Mouse (Mus musculus): Measurements from ENCODE around the gene Tmem203.

Gene Tmem203

GRCm38 (mm10) chr2:25263623-25264285 is 8.5 kb downstream of the Tmem203 start:
- no peak for DNase-seq (ENCODE audit: low spot score in 2 of 2)

GRCm38 (mm10) chr2:25264286-25264660 is 9.0 kb downstream of the Tmem203 start:
- DNase-seq (ENCODE audit: low spot score in 2 of 2): no peak

- no peak for DNase-seq (ENCODE audit: low spot score in 2 of 2)
Observed at GRCm38 (mm10) chr2:25264851-25265250, 9.6 kb downstream of the Tmem203 start.

- peak in 1 of 2 experiments; percentile 57 for DNase-seq (ENCODE audit: low spot score in 2 of 2)
Observed at GRCm38 (mm10) chr2:25265897-25266656, 10.8 kb downstream of the Tmem203 start.

- no peak for DNase-seq (ENCODE audit: low spot score in 2 of 2)
Observed at GRCm38 (mm10) chr2:25266720-25267119, 11.5 kb downstream of the Tmem203 start.

- DNase-seq (ENCODE audit: low spot score in 2 of 2): no peak
Observed at GRCm38 (mm10) chr2:25267241-25267640, 12.0 kb downstream of the Tmem203 start.

GRCm38 (mm10) chr2:25267746-25268309 is 12.6 kb downstream of the Tmem203 start:
- no peak for DNase-seq (ENCODE audit: low spot score in 2 of 2)

- peak; percentile 95 to 98 for DNase-seq (ENCODE audit: low spot score in 2 of 2)
Observed at GRCm38 (mm10) chr2:25271827-25272511, 16.7 kb downstream of the Tmem203 start, which contains the start of the genes Ssna1 and Anapc2. Gene Ssna1 (minus strand): TSS chr2:25272438. Gene Anapc2 (plus strand): TSS chr2:25272478.

GRCm38 (mm10) chr2:25272515-25272914 is 17.3 kb downstream of the Tmem203 start:
- no peak for DNase-seq (ENCODE audit: low spot score in 2 of 2)

GRCm38 (mm10) chr2:25273010-25273409 is 17.8 kb downstream of the Tmem203 start:
- DNase-seq (ENCODE audit: low spot score in 2 of 2): no peak

- peak; percentile 68 to 83 for DNase-seq (ENCODE audit: low spot score in 2 of 2)
Observed at GRCm38 (mm10) chr2:25278928-25279882, 24.0 kb downstream of the Tmem203 start.

- no peak for DNase-seq (ENCODE audit: low spot score in 2 of 2)
Observed at GRCm38 (mm10) chr2:25285551-25285950, 30.3 kb downstream of the Tmem203 start.

GRCm38 (mm10) chr2:25286314-25286713 is 31.1 kb downstream of the Tmem203 start:
- no peak for DNase-seq (ENCODE audit: low spot score in 2 of 2)

- peak; percentile 58 to 70 for DNase-seq (ENCODE audit: low spot score in 2 of 2)
Observed at GRCm38 (mm10) chr2:25286837-25287636, 31.8 kb downstream of the Tmem203 start.

GRCm38 (mm10) chr2:25287927-25288649 is 32.8 kb downstream of the Tmem203 start, which contains the start of gene Tmem210:
Gene Tmem210 (plus strand): TSS chr2:25288145.
- no peak for DNase-seq (ENCODE audit: low spot score in 2 of 2)

- no peak for DNase-seq (ENCODE audit: low spot score in 2 of 2)
Observed at GRCm38 (mm10) chr2:25288734-25289345, 33.6 kb downstream of the Tmem203 start.

GRCm38 (mm10) chr2:25289651-25290050 is 34.4 kb downstream of the Tmem203 start, which contains the start of gene Lrrc26:
Gene Lrrc26 (plus strand): TSS chr2:25289915.
- peak in 1 of 2 experiments; percentile 43 for DNase-seq (ENCODE audit: low spot score in 2 of 2)

- peak in 1 of 2 experiments; percentile 55 for DNase-seq (ENCODE audit: low spot score in 2 of 2)
Observed at GRCm38 (mm10) chr2:25290101-25290815, 35.0 kb downstream of the Tmem203 start.

All from urinary bladder, adult 18-20 months (tissue).